Mouse (Mus musculus) kidney, embryonic 16.5 days (tissue): Measurements from ENCODE around the gene Rft1. TPM values are rescaled to one million over a fixed set of nuclear protein-coding genes. Genes with fewer than 3 reads are reported as not detected.
A peak's percentile ranks its signal among the peaks of the same experiment; 100 is the strongest.

Source experiments
- ATAC-seq: fragments of 200-750 bp; cut with Nextera tagmentation; 2 replicates; pipeline ENCODE4 v1.8.0; 2017; ENCODE audit warnings: moderate TSS enrichment; ENCODE audit not compliant: low FRiP score, low TSS enrichment
- H3K27ac ChIP-seq: fragments of 300-500 bp; sonication (generic); 2 replicates; pipeline ENCODE4 v1.5.1; 2014; ENCODE audit warnings: low read length
- H3K27me3 ChIP-seq: fragments of 300-500 bp; sonication (generic); 2 replicates; pipeline ENCODE4 v1.6.1; 2014; ENCODE audit warnings: low read length, control low read depth, mixed read lengths; ENCODE audit not compliant: insufficient read depth
- H3K36me3 ChIP-seq: fragments of 300-500 bp; sonication (generic); 2 replicates; pipeline ENCODE4 v1.6.1; 2014; ENCODE audit warnings: low read length, control low read depth, mixed read lengths; ENCODE audit not compliant: insufficient read depth
- H3K4me1 ChIP-seq: fragments of 300-500 bp; sonication (generic); 2 replicates; pipeline ENCODE4 v1.6.1; 2014; ENCODE audit warnings: low read length, control low read depth, mixed read lengths; ENCODE audit not compliant: insufficient read depth
- H3K4me2 ChIP-seq: fragments of 300-500 bp; sonication (generic); replicated peaks from 2 replicates; pipeline ENCODE4 v1.6.1; 2014; ENCODE audit warnings: low read depth, low read length
- H3K4me3 ChIP-seq: fragments of 300-500 bp; sonication (generic); 2 replicates; pipeline ENCODE4 v1.5.1; 2014; ENCODE audit warnings: mild to moderate bottlenecking, low read length
- H3K9ac ChIP-seq: fragments of 300-500 bp; sonication (generic); replicated peaks from 2 replicates; pipeline ENCODE4 v1.6.1; 2014; ENCODE audit warnings: low read length
- H3K9me3 ChIP-seq: fragments of 300-500 bp; sonication (generic); 2 replicates; pipeline ENCODE4 v1.6.1; 2016; ENCODE audit warnings: low read length, control low read depth
- WGBS: fragments of 180-500 bp; shearing (Covaris S2); extraction: QIAGEN DNeasy Blood & Tissue Kit; methylation state at CpG from one replicate; pipeline ENCODE4 v1.1.7; 2014; 5-methylcytosine and 5-hydroxymethylcytosine counted together
- polyA plus RNA-seq: library from polyadenylated mRNA; unstranded; fragments of >200 nt; fragmentation: Nextera tagmentation; extraction: Ambion mirVana; gene quantifications from 2 replicates; pipeline ENCODE4 v1.2.1, GENCODE M21; 2015

Rft1 gene
- polyA plus RNA-seq, 1 experiment from 2014 or later: 19.6 TPM

DNA sequence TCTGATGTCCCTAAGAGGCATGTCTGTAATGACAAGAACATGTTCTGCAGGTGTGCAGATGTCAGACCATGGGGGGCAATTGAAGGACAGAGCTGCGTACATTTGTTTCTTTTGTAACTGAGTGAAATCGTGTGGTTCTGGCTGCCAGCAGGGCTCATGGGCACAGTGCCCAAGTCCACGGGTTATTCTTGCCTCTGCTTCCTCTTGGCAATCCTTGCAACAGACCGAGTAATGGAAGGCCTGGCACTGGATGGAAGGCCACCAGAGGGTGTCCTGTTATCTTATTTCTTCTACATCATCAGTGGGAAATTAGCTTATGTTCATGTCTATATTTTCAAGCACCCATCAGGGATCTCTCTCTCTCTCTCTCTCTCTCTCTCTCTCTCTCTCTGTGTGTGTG is 41.4 kb downstream of the Rft1 start:
- H3K27me3 ChIP-seq: no peaks in the 10 kb centered on the region
- ATAC-seq: no peak
- no peak overlapping the region for H3K27ac ChIP-seq
- H3K36me3 ChIP-seq: no peaks in the 10 kb centered on the region
- no peak overlapping the region for H3K9ac ChIP-seq
- no peaks in the 10 kb centered on the region for H3K9me3 ChIP-seq
- WGBS: 69% methylated on average over 4 of the region's 4 CpGs
- H3K4me1 ChIP-seq: no peaks in the 10 kb centered on the region
- H3K4me2 ChIP-seq: no peak overlapping the region
- H3K4me3 ChIP-seq: no peak overlapping the region

DNA sequence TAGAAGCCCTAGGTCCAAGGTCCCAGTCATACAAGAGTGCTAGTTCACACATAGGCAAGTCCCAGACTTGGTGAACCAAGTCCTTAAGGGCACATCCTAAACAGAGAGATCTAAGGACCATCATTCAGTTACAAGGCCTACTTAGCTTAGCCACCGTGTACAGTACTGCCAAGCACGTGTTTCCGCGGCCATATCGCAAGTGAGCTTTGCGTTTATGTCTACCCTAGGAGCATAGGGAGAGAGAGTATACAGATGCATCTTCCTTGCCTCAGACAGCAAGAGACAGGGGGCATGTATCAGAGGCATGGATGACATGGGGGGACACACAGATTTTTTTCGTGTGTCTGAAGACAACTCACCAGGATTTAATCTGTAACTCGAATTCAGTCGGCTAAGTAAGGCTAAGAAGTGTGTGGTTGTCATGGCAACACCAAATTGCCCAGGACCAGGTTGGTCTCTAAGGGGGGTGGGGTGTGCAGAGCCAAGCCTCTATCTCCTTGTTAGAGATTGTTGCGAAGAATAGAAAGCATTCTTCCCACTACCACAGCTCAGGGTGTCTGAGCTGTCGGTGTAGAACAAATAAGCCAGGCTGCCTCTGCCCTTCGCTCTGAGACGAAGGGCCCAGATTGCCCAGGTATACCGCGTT is 43.4 kb downstream of the Rft1 start:
- no peaks in the 10 kb centered on the region for H3K4me1 ChIP-seq
- H3K9ac ChIP-seq: no peak overlapping the region
- WGBS: 82% methylated on average over 15 of the region's 15 CpGs
- H3K9me3 ChIP-seq: no peaks in the 10 kb centered on the region
- no peak overlapping the region for H3K4me2 ChIP-seq
- H3K27me3 ChIP-seq: no peaks in the 10 kb centered on the region
- no peak for ATAC-seq
- H3K4me3 ChIP-seq: no peak overlapping the region
- no peaks in the 10 kb centered on the region for H3K36me3 ChIP-seq
- no peak overlapping the region for H3K27ac ChIP-seq

DNA sequence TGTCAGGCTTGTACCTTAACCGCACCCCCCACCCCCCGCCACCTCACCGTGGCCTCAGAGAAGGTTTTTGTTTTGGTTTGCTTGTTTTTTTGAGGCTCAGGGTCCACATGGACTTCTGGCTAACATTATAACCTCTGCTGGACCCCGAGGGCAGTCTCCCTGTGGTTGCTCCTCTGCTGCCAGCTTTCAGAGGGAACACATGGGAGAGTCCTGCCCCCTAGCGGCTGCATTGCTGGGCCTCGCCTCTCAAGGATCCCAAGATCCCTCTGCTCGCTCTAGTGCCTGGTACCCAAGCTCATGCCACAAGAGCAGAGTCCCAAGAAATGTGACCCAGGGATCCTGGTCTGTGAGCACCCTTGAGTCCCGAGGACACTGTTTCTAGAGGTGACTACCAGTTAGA is 45.5 kb downstream of the Rft1 start:
- Histone ChIP-seq H3K9me3 (no peaks in the 10 kb centered on the region), H3K36me3 (no peaks in the 10 kb centered on the region), H3K4me2 (no peak overlapping the region), H3K9ac (no peak overlapping the region), H3K4me1 (no peaks in the 10 kb centered on the region), H3K27ac (no peak overlapping the region), H3K4me3 (no peak overlapping the region), H3K27me3 (no peaks in the 10 kb centered on the region)
- 49% methylated on average over 8 of the region's 8 CpGs for WGBS
- ATAC-seq: no peak

DNA sequence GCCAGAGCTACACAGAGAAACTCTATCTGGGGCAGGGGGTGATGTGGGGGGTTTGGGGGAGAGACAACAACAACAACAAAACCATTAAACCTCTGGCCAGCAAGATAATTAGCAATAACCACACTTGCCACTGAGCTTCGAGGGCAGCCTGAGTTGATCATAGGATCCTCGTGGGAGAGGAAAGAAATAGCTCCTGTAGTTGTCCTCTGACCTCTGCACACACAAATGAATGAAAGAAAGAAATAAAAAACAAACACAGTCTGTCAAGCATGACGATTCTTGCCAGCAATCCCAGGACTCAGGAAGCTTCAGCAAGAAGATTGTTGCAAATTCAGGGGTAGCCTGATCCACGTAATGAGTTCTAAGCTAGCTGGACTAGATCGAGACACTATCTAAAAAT is 48.4 kb downstream of the Rft1 start:
- Histone ChIP-seq H3K36me3 (no peaks in the 10 kb centered on the region), H3K27me3 (peaks cover 6% of the 10 kb centered on the region; the same call in 1 of the 2 replicates), H3K9ac (no peak overlapping the region), H3K27ac (no peak overlapping the region), H3K9me3 (no peaks in the 10 kb centered on the region), H3K4me1 (no peaks in the 10 kb centered on the region), H3K4me2 (no peak overlapping the region), H3K4me3 (no peak overlapping the region)
- WGBS: 28% methylated on average over 5 of the region's 5 CpGs
- no peak for ATAC-seq

DNA sequence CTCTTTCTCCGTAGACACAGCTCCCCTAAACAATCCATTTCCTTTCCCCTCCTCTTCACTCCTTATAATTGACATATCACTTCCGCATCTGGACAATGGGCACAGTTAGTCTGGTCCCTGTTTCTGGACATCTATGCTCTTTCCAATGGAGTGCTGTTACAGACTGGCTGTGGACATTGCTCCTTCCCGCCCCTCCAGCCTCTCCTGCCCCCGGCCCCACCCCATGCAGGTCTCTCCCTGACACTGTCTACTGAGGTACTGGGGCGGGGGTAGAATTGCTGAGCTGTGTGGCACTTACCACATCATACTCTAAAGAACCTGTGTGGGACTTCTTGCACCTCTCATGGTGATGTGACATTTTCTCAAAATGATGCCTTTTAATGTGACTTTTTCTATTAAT is 48.9 kb downstream of the Rft1 start:
- Histone ChIP-seq H3K4me2 (no peak overlapping the region), H3K4me3 (no peak overlapping the region), H3K4me1 (no peaks in the 10 kb centered on the region), H3K36me3 (no peaks in the 10 kb centered on the region), H3K27ac (no peak overlapping the region), H3K27me3 (peaks cover 6% of the 10 kb centered on the region; the same call in 1 of the 2 replicates), H3K9me3 (no peaks in the 10 kb centered on the region), H3K9ac (no peak overlapping the region)
- 74% methylated on average over 5 of the region's 5 CpGs for whole genome bisulfite sequencing
- no peak for ATAC-seq

DNA sequence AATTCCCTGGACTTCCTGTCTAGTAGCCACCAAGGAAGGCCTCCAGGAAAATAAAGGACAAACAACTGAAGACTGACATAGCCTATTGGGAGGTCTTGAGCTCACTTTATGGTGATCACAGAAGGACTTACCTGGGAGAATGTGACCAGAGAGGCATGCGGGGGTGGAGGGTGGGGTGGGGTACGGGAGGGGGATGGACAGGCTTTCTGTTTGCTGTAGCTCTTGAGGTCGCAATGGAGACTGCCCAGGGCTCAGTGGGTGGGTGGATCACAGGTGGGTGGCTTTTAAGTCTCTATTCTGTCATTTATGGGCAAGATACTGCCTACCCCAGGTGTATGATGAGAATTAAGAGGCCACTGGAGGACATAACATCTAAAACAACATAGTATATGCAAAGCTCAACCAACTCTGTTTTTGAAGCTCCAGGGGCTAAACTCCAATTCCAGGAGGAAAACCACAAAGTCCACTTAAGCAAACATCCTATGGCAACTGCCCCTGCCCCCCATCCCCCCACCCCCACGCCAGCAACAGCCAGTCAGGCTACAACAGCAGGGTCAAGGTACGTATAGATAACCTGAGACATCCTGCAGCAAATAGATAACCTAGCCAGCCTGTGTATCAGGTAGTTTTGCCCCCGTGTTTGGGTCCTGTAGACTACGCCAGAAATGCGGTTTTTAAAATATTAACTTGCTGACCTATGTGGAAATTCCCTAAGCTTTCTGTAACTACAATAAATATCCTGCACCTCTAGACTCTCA is 50.1 kb downstream of the Rft1 start:
- Histone ChIP-seq H3K27me3 (peaks cover 6% of the 10 kb centered on the region; the same call in 1 of the 2 replicates), H3K4me2 (no peak overlapping the region), H3K36me3 (no peaks in the 10 kb centered on the region), H3K4me1 (no peaks in the 10 kb centered on the region), H3K27ac (no peak overlapping the region), H3K9ac (no peak overlapping the region), H3K4me3 (no peak overlapping the region), H3K9me3 (no peaks in the 10 kb centered on the region)
- ATAC-seq: no peak
- 78% methylated on average over 8 of the region's 8 CpGs for WGBS

DNA sequence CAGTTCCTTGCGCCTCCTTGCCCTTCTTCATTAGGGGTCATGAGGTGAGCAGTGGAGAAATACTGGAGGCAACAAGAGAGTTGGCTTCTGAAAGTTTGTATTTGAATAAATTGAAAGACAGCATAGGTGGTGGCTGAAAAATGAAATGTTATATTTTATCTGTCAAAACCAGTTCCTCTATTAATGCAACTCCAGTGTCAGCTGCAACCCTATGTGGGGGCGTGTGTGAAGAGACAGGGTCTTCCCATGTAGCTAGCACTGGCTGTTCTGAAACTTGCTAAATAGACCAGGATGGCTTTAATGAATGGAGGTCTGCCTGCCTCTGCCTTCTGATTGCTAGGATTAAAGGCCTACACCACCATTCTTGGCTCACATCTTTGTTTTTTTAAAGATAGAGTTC is 57.7 kb downstream of the Rft1 start:
- 95% methylated on average over 2 of the region's 2 CpGs for WGBS
- H3K4me3 ChIP-seq: no peak overlapping the region

DNA sequence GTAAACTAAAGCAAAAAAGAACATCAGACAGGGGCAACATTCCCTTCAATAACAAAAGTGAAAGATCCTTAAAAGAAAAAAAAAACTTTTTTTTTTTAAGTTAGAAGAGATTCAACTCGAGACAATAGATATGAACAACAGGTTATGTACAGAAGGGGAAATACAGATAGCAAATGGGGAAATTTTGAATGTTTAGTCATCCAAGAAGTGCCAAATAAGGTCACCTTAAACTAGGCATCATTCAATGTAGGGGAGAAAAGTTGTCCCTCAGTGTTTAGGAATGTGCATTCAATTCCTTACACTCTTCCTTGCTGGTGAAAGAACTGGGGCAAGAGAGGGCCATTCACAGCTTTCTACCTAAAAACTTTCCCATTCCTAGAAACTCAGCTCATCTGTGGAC is 59.6 kb downstream of the Rft1 start:
- ATAC-seq: no peak
- H3K27ac ChIP-seq: no peak overlapping the region
- 74% methylated on average over 1 of the region's 1 CpGs for WGBS
- H3K4me3 ChIP-seq: no peak overlapping the region
- H3K27me3 ChIP-seq: peaks cover 10% of the 10 kb centered on the region
- H3K9ac ChIP-seq: no peak overlapping the region
- H3K36me3 ChIP-seq: no peaks in the 10 kb centered on the region
- peaks cover 9% of the 10 kb centered on the region for H3K4me1 ChIP-seq
- no peak overlapping the region for H3K4me2 ChIP-seq
- no peaks in the 10 kb centered on the region for H3K9me3 ChIP-seq

More for the DNA sequence above, 57.7 kb downstream of the Rft1 start:
- no peak overlapping the region for H3K4me2 ChIP-seq
- peaks cover 6% of the 10 kb centered on the region for H3K4me1 ChIP-seq
- H3K36me3 ChIP-seq: no peaks in the 10 kb centered on the region
- H3K27ac ChIP-seq: no peak overlapping the region
- no peaks in the 10 kb centered on the region for H3K9me3 ChIP-seq
- peaks cover 10% of the 10 kb centered on the region for H3K27me3 ChIP-seq
- no peak overlapping the region for H3K9ac ChIP-seq
- no peak for ATAC-seq

DNA sequence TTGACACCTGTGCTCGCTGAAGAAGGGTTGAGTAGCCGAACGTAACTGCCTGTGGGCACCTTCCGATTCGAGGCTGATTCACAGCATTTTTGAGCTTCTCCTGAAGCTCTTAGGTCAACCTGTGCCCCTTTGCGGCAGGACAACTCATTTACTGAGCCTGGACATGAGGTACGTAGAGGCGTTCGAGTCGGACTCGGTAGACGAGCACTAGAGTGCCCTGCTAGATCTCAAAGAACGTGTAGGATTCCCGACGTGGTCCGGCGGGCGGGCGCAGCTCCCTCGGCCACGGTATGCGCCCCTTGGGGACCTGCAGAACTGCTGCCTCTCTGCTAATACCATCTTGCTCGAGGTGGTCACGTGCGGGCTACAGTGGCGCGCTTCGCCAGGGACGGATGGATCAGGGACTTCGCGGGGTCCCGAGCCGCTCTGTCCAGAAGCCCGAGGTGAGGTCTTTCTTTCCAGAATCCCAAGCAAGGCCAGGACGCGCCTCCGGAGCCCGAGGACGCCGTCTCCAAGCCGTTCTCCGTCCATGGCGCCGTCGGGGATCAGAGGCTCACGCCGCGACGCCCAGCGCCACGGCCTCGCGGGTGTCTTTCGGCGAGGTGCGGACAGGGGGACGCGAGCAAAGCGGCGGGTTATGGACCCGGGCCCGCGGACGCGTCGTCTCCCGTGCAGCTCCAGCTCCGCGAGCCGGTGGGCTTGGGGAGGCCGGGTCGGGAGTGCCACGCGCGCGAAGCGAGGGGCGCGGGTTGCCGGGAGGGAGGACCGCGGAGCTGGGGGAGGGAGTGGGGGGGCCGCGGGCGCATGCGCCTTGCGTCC is 60.8 kb downstream of the Rft1 start, which contains the start of gene Sfmbt1:
TSS of gene Sfmbt1 (plus strand) at position 51 of the 819 bp plus-strand sequence.
- Histone ChIP-seq H3K27me3 (peaks cover 10% of the 10 kb centered on the region), H3K4me1 (peaks cover 9% of the 10 kb centered on the region)
- 1% methylated on average over 72 of the region's 87 CpGs for WGBS

More for the DNA sequence above, 60.8 kb downstream of the Rft1 start, which contains the start of gene Sfmbt1:
- no peaks in the 10 kb centered on the region for H3K9me3 ChIP-seq
- ATAC-seq: peak; percentile 57
- H3K4me3 ChIP-seq: peak within 1 kb of the TSS; percentile 92
- H3K4me2 ChIP-seq: peak within 1 kb of the TSS; percentile 96
- peak within 1 kb of the TSS; percentile 94 for H3K9ac ChIP-seq
- H3K27ac ChIP-seq: peak within 1 kb of the TSS; percentile 86
- H3K36me3 ChIP-seq: no peaks in the 10 kb centered on the region
